Mouse (Mus musculus) heart, embryonic 16.5 days (tissue): ENCODE results near the gene Ube2d1. TPM values are rescaled to one million over a fixed set of nuclear protein-coding genes. Genes with fewer than 3 reads are reported as not detected.

Source experiments
- ATAC-seq: fragments of 200-750 bp; cut with Nextera tagmentation; replicated peaks from 2 replicates; pipeline ENCODE4 v1.8.0; 2017; ENCODE audit warnings: moderate number of reproducible peaks; ENCODE audit not compliant: insufficient read depth, low FRiP score; ENCODE audit errors: extremely low read depth
- H3K27ac ChIP-seq: fragments of 300-500 bp; sonication (generic); 2 replicates; pipeline ENCODE4 v1.5.1; 2014; ENCODE audit warnings: mild to moderate bottlenecking, low read length, control low read depth, moderate library complexity
- H3K27me3 ChIP-seq: fragments of 300-500 bp; sonication (generic); 2 replicates; pipeline ENCODE4 v1.6.1; 2014; ENCODE audit warnings: low read length, mixed read lengths; ENCODE audit not compliant: control insufficient read depth, insufficient read depth
- H3K36me3 ChIP-seq: fragments of 300-500 bp; sonication (generic); 2 replicates; pipeline ENCODE4 v1.6.1; 2014; ENCODE audit not compliant: control insufficient read depth, insufficient read depth
- H3K4me1 ChIP-seq: fragments of 300-500 bp; sonication (generic); 2 replicates; pipeline ENCODE4 v1.6.1; 2014; ENCODE audit warnings: low read length, mixed read lengths; ENCODE audit not compliant: control insufficient read depth, insufficient read depth
- H3K4me2 ChIP-seq: fragments of 300-500 bp; sonication (generic); 2 replicates; pipeline ENCODE4 v1.6.1; 2014; ENCODE audit warnings: low read depth, mild to moderate bottlenecking, control low read depth, low read length
- H3K4me3 ChIP-seq: fragments of 300-500 bp; sonication (generic); 2 replicates; pipeline ENCODE4 v1.5.1; 2014; ENCODE audit warnings: mild to moderate bottlenecking, control low read depth, low read length
- H3K9ac ChIP-seq: fragments of 300-500 bp; sonication (generic); 2 replicates; pipeline ENCODE4 v1.6.1; 2014; ENCODE audit warnings: low read length, control low read depth
- H3K9me3 ChIP-seq: fragments of 300-500 bp; sonication (generic); replicated peaks from 2 replicates; pipeline ENCODE4 v1.6.1; 2016; ENCODE audit warnings: low read length; ENCODE audit not compliant: control insufficient read depth
- WGBS: fragments of 180-500 bp; shearing (Covaris S2); extraction: QIAGEN DNeasy Blood & Tissue Kit; methylation state at CpG from one replicate; pipeline ENCODE4 v1.1.7; 2014; 5-methylcytosine and 5-hydroxymethylcytosine counted together
- polyA plus RNA-seq: library from polyadenylated mRNA; unstranded; fragments of >200 nt; fragmentation: Nextera tagmentation; extraction: Ambion mirVana; gene quantifications from 2 replicates; pipeline ENCODE4 v1.2.1, GENCODE M21; 2015

Ube2d1 gene
- polyA plus RNA-seq, 1 experiment from 2014 or later: 63.7 TPM

GRCm38 (mm10) chr10:71223101-71223500, 62.0 kb downstream of the Ube2d1 start:
- no peak overlapping the region for H3K27ac ChIP-seq
- 0 out of 2 replicates have a peak, but pooled peaks cover 3% of the 10 kb centered on the region for H3K4me1 ChIP-seq
- no peak overlapping the region for H3K4me2 ChIP-seq
- H3K4me3 ChIP-seq: no peak overlapping the region
- WGBS: 91% methylated on average over 5 of the region's 5 CpGs
- H3K36me3 ChIP-seq: peaks cover 18% of the 10 kb centered on the region
- ATAC-seq: no peak
- no peaks in the 10 kb centered on the region for H3K27me3 ChIP-seq
- H3K9me3 ChIP-seq: no peaks in the 10 kb centered on the region
- H3K9ac ChIP-seq: no peak overlapping the region

- H3K36me3 ChIP-seq: peaks cover 15% of the 10 kb centered on the region
- no peaks in the 10 kb centered on the region for H3K9me3 ChIP-seq
- no peak overlapping the region for H3K27ac ChIP-seq
- no peak for ATAC-seq
- WGBS: 82% methylated on average over 2 of the region's 2 CpGs
- no peak overlapping the region for H3K9ac ChIP-seq
- no peaks in the 10 kb centered on the region for H3K27me3 ChIP-seq
- no peak overlapping the region for H3K4me2 ChIP-seq
- H3K4me3 ChIP-seq: no peak overlapping the region
- H3K4me1 ChIP-seq: 0 out of 2 replicates have a peak, but pooled peaks cover 3% of the 10 kb centered on the region
Measured at GRCm38 (mm10) chr10:71222639-71223038, 62.4 kb downstream of the Ube2d1 start.

GRCm38 (mm10) chr10:71218228-71218892, 66.7 kb downstream of the Ube2d1 start:
- ATAC-seq: peak; percentile 47; the same call in 1 of the 2 replicates
- H3K9ac ChIP-seq: no peak overlapping the region
- WGBS: 15% methylated on average over 8 of the region's 8 CpGs
- H3K9me3 ChIP-seq: no peaks in the 10 kb centered on the region
- no peak overlapping the region for H3K27ac ChIP-seq
- H3K4me3 ChIP-seq: no peak overlapping the region
- no peaks in the 10 kb centered on the region for H3K27me3 ChIP-seq
- 0 out of 2 replicates have a peak overlapping the region, but pooled peaks have one; percentile 18 for H3K4me2 ChIP-seq
- 0 out of 2 replicates have a peak, but pooled peaks cover 3% of the 10 kb centered on the region for H3K4me1 ChIP-seq
- no peaks in the 10 kb centered on the region for H3K36me3 ChIP-seq

DNA sequence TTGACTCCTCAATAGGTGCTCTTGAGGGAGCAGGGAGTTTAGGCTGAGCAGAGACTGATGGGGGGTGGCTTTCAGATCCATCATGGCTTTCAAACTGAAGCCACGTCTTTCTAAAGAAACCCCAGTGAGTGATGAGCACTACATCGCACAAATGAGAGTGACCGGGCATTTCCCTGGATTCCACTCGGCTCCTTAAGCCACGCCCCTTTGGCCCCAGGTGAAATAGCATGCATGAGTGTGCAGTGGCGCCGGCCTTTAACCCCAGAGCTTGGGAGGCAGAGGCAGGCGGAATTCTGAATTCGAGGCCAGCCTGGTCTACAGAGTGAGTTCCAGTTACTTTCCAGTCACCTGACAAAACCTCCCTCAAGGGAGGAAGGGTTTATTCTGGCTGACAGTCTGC, 69.1 kb downstream of the Ube2d1 start:
- no peak for ATAC-seq

More for the DNA sequence above, 69.1 kb downstream of the Ube2d1 start:
- Histone ChIP-seq H3K4me1 (0 out of 2 replicates have a peak, but pooled peaks cover 3% of the 10 kb centered on the region), H3K27ac (no peak overlapping the region), H3K4me3 (no peak overlapping the region), H3K4me2 (no peak overlapping the region), H3K27me3 (no peaks in the 10 kb centered on the region), H3K36me3 (no peaks in the 10 kb centered on the region), H3K9me3 (no peaks in the 10 kb centered on the region), H3K9ac (no peak overlapping the region)
- WGBS: 75% methylated on average over 9 of the region's 9 CpGs

Other genes with a start within 250 kb of the Ube2d1 start
- gene Bicc1, start 125.6 kb downstream of the Ube2d1 start, polyA plus RNA-seq: 16.7 and 17.5 TPM in 2 replicates
- gene Tfam, start 47.0 kb downstream of the Ube2d1 start, polyA plus RNA-seq: 65.7 and 72.0 TPM in 2 replicates
- 219 and 223 TPM in 2 replicates for gene Cisd1, start 59.7 kb upstream of the Ube2d1 start, polyA plus RNA-seq
- 7.1 and 7.6 TPM in 2 replicates for gene Ipmk, start 62.5 kb upstream of the Ube2d1 start, polyA plus RNA-seq